Mouse (Mus musculus) forelimb bud, embryonic 11.5 days (tissue): ENCODE results near the gene Actrt2.

Experiments
- DNase-seq: peaks from one replicate; pipeline ENCODE4 v3.0.0-alpha.2; 2012; ENCODE audit warnings: low read depth, low spot score

The Actrt2 gene

DNA sequence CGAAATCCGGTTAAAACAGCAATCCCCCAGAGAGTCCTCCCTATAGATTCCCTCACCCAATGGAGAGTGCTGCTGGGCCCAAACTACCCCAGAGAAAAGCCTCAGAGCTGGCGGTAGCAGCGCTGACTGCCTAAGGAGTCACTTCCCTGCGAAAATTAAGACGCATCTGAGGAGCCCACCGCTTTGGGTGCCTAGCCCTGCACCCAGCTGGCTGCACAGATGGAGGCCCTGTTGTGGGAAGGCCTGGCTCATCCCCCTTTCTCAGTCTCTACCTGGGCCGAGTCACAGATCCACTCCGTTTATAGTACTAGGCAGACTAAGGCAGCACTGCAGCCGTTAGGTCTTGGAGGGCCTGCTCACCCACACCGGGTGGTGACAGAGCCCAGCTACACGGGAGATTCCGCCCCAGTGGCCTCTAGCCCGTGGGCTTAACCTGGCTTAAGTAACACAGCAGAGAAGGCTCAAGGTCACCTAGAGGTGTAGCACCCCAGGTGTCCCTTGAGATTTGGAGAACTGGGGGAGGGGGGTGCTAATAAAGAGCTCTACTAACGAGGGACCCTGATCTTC is 29.3 kb downstream of the Actrt2 start:
- DNase-seq: no peak

DNA sequence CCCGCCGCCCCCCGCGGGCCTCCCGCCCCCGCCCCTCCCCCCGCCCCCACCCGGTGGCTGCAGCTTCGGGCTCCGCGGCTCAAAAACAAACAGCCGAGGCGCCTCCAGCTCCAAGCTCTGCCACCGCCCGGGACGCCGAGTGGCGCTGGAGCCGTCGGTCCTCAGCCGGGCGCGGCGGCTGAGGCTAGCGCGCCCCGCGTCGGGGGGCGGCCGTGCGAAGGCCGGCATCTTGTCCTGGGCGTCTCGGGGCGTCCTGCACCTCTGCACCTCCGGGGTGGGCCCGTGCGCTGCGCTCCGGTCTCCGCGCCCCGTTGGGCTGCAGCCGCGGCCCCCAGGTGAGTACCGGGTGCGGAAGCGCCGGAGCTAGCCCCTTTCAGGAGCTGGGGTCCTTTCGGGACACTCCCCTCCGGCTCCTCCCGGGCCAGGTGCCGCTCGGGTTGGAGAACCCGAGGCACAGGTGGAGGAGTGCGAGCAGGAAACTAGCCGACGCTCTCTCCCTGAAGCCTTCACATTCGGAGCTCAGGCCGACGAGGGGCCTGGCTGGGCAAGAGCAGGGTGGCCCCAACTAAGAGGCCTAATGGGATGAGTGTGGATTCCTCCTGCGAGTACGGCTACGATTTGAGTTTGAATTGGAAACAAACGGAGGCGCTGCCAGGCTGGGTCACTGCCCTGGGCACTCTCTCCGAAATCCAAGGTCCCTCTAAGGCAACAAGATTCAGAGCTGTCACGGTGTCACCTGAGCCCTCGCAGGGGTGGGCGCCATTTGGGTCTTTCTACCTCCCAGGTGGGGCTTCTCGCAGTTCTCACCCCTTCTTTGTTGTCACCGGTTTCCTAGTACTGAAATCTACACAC is 30.0 kb downstream of the Actrt2 start:
- no peak for DNase-seq

DNA sequence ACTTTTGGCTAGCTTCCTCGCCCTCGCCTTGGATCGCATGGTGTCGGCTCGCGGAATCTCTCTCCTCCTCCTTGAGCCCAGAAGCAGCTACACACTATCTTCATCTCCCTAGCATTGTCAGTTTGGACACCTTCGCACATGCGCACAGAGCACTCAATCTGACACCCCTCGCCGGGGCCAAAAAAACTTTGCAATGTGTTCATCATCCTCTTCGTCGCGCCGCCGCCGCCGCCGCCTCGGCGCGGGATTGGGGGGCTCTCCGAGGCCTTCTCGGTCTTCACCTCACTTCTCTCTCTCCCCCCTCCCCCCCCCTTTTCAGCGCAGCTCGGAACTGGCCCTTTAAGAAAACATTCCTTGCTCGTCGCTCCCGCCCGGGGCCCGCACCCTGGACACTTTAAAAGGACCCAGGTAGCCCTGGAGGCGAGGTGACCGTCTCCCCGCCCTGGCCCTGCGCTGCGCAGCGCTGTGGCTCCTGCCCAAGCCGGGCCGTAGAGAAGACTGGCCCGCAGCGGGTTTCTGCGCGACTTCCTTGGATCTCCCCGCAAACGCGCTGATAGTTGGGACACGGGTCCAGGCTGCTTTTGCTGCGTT is 30.9 kb downstream of the Actrt2 start, which contains the start of gene Prdm16:
Prdm16 (minus strand) TSS at position 153 of the 591 bp plus-strand sequence.
- peak; percentile 86 for DNase-seq

DNA sequence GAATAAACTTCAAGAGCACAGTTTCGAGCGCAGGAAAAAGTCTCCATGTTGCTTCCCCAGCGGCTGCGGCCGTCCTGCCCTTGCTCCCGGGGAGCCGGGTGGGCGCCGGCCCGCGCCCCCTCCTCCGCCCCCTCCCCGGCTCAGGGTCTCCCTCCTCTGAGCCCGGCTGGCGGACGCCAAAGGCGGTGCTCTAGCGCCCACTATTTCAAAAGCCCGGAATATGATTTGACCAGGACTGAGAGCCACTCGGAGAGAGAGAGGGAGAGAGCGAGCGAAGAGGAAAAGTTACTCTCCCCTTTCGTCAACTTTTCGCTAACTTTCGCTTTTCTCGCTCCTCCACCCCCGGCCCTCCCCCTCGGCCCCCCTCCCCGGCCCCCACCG is 31.6 kb downstream of the Actrt2 start:
- DNase-seq: peak; percentile 83

DNA sequence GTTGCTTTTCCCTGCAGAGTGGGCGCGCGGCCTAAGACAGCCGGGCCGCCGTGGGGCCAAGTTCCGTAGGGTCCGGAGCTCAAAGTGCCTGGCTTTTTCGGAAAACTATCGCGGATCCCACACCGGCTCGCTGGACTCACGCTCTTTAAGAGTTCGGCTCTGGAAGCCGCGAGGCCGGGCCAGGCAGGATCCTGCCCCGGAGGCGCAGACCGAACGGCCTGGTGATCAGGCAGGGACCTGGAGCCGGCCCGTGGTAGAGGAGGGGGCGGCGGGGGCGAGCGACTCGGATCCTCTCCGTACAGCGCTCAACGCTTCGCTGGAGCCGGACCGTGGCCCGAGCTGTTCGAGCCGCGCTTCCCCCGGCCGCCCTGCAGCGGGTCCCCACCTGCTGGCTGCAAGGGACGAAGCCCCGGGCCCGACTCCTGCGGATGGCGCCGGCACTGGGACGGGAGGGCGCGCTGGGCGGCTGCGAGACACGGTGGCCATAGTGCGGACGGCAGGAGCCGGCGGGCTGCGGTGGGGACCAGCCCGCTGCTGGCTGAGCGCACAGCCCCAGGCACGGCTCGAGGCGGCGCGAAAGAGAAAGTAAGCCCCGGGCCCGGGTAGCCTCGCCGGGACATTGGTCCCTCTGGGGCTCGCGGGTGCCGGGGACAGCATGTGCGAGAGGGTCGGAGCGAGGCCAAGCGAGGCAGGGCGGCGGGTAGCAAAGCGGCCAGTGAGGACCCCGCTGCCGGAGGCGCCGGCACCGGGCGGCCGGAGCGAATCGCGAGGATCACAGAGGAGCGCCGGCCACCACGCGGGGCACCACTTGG is 32.2 kb downstream of the Actrt2 start:
- DNase-seq: no peak

DNA sequence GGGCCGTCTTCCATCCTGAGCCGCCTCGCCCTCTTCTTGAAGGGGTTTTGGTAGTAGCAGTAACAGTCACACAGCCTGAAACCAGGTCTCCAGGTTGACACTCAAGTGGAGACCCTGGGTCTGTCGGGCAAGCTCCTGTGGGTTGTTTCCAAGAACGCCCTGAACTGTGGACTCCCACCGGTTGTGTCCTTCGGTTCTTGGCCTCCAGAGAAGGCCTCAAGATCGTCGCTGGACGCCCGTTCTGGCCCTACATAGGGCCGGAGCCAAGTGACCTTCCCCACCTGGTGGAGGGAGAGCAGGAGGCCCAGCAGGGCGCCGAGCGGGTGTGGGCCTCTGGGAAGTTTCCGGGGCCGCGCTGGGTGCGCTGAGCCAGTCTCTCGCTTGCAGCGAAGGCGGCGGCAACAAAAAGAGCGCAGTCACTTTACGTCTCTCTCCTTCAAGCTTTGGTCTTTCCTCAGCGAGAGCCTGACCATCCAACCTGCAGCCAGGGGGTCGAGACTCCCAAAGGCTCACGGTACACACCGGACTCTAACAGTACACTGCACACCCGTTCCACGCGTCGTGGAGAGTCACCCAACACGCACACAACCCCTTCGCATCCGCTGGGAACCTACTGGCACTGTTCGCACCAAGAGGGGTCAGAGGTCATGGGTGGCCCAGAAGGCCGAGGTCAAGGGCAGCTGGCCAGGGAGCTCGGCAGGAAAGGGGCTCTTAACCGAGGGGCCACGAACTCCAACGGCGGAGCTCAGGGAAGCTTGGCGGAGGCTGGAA is 33.0 kb downstream of the Actrt2 start:
- DNase-seq: no peak

DNA sequence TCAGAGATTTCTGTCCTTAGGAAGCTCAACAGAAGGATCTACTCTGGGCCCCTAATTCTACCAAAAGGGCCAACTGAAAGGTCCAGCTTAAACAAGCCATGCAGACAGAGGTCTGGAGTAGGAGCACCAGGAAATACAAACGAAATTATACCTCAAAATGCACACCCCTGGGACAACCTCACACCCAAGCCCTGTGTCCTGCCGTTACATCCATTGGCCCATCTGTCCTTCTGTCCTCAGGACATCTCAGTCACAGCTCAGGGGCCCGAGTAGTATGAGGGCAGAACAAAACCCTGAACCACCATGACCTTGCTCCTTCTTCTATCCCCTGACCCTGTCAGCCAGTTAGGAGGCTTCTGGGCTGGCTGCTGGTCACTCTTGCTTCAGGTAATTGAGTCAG is 33.7 kb downstream of the Actrt2 start:
- no peak for DNase-seq

DNA sequence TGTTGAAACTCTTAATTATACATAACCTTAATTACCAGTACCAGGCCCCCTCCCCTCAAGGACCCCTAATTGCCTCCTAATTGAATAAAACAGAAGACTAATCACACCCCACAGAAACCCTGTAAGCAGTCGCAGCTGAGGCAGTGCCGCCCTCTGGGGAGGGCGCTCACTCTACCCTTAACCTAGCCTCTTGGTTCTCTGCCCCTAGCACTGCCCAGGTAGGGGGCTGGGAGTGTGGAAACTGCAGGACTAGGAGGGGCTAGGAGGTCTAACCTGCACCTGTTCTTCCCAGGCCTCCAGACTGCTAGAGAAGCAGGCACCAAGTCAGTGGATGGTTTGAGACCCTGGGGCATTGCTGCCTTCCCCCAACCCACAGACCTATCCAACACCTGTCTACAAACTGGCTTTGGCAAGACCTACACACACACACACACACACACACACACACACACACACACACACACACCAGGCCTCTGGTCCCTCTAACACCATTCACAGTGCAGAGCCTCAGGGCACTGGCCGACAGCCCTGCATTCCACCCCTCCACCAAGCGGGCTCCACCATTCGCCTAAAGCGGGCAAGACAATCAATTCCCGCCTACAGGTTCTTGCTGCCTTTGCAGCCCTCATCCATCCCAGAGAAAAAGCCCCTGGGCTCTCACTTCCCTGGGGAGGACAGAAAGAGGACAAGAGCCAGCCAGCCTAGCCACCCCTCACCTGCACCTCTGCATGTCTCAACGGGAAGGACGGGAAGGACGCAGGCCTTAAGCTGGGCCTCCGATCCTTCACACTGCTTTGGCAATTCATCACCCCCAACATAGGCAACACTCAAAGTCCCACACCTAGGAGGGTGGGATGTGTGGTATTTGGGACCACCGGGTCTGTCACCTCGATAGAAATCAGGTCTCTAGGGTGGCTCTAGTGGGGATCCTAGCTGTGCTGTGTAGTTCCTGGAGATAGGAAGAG is 34.6 kb downstream of the Actrt2 start:
- DNase-seq: no peak

DNA sequence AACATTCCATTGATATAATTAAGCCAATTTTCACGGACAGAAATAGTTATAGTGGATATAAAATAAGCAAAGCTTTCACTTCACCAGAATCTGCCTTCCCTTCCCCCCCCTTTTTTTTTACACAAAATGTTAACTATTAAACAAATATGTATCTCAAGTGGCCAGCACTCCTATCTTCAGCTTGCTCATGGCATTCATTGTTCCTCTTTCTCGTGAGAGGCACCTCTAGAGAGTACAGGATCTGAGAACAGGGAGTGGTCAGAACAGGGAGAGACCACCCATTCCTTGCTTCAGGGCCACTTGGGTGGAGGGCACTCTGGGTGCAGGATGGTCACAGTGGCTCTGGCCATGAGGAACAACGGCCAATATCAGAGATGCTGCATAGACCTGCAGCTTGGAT is 36.9 kb downstream of the Actrt2 start:
- DNase-seq: no peak

DNA sequence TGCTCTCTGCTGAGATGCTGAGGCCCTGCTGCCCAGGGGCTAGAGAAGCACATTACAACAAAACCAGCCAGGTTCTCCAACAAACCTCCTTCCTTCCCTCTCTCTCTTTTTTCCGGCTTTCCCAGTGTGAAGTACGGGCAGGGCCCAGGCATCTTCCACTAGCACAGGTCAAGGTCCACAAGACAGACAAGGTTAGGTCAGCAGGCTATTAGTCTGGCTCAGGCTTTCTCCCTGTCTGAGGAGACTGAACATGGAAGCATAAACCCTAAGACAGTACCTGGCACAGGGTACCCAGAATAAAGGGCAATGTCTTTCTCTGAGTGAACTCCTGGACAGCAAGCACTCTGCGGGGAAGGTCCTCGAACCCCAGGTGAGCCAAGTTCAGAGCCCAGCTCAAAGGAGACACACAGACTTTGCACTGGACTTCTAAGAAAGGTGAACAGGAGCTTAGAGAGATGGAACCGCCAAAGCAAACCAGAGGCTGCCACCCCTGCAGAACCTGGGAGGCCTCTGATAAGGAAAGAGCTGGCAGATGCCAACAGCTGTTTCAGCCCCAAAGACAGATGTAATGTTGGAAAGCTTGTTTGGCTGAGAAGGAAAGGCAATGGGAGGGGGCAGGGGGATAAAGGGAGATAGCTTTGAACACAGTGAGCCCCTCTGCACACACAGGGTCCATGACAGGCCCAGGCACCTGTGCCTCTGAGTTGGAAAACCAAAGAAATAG is 40.1 kb downstream of the Actrt2 start:
- DNase-seq: no peak

DNA sequence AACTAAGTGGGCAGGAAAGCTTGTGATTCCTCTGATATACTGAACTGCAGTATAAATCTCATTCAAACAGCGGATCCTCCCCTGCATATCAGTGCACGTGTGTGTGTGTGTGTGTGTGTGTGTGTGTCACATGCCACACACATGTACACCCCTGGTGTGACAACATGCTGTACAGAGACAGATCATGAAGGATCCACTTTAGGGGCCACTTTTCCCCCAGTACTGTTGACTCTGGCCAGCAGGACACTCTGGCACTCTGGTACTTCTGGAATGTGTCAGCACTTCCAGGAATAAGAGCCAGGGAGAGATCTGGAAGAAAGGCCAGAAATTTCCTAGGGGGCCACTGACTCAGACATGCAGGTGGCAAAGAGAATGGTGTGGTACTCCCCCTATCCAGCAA is 41.4 kb downstream of the Actrt2 start:
- no peak for DNase-seq

DNA sequence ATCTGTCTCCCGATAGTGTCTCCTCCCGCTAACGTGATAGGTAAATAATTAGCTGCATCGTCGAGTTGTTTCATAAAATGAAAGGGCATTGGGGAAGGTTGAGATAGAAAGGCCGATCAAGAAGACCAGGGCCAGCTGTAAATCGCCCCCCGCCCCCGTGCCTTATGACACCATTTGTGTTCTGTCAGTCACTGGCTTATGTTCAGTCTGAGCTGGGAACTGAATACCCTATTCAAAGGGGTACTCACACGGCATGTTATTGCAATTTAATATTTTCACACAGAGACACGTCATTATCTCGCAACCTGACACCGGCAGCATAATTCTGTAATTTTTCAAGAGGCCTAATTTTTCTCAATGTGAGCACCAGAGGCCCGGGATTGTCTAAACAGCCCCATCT is 42.0 kb downstream of the Actrt2 start:
- no peak for DNase-seq

DNA sequence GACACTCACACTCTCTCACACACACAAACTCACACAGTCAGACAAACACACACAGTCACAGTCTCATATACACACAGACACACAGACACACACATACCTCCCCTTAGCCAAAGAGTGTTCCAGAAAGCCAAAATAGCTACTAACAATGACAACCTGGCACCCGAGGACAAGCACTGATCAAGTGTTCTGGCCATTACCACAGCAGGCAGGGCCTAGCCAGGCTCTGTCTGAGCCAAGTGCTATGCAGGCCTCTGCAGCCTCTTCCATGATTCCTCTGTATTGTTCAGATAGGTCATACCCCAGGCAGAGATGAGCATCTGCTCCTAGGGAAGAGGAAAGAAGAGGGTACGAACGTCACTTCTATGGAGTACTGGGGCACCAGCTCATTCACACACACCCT is 44.4 kb downstream of the Actrt2 start:
- DNase-seq: no peak

DNA sequence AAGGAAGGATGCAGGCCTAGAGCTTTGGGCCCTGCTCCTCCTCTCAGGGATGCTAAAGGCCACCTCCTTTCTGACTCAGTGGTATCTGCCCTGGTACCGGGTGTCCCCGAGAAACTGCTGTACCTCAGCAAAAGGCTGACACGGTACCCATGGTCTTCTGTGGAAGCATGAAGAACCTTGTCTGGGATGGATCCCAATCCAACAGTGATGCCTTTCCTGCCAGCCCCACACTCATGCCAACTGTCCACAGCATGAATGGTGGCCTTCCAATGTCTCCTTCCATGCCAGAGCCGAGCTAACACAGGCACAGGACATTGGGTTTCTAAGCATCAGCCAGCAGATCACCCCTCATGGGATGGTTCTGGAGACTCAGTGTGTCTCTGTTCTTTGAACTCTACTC is 45.1 kb downstream of the Actrt2 start:
- no peak for DNase-seq
